13 mouse cellular contexts compared by ENCODE assay signal in genomic region chr14:31602616-31602979, GRCm38 (mm10). TPM values are rescaled to one million over a fixed set of nuclear protein-coding genes. Genes with fewer than 3 reads are reported as not detected.
"Had no signal": no experiment of that assay in that cellular context is flagged by ENCODE, and none has a peak within 500 bp of the region (broad histone marks: within the 10 kb centered on the region; RNA-seq: fewer than 3 reads in every experiment).

No protein-coding gene starts in this region.

RNA-seq across cellular contexts. Expression of gene Colq, which starts 11.5 kb away (rescaled TPM):
- polyA plus RNA-seq: midbrain, embryonic 13.5 days; midbrain, embryonic 16.5 days had no signal

RNA-seq across cellular contexts. Expression of gene Gm49387, which starts 38.1 kb away (rescaled TPM):
- total RNA-seq: layer of hippocampus, adult 18-20 months; layer of hippocampus, postnatal 14 days; left cerebral cortex, adult 8-10 months; left cerebral cortex, postnatal 14 days; left cerebral cortex, postnatal 4 days; megakaryocyte, adult 5-6 weeks; monocyte, adult 5-6 weeks; neutrophil, adult 5-6 weeks had no signal
- polyA plus RNA-seq: limb, embryonic 12.5 days; lung, adult 2 months; midbrain, embryonic 13.5 days; midbrain, embryonic 16.5 days; myocyte had no signal
